Mouse (Mus musculus): Measurements from ENCODE around the gene Il13. TPM values are rescaled to one million over a fixed set of nuclear protein-coding genes. Genes with fewer than 3 reads are reported as not detected.

Il13 gene
- polyA plus RNA-seq, 1 experiment from 2014 or later, result not detected

DNA sequence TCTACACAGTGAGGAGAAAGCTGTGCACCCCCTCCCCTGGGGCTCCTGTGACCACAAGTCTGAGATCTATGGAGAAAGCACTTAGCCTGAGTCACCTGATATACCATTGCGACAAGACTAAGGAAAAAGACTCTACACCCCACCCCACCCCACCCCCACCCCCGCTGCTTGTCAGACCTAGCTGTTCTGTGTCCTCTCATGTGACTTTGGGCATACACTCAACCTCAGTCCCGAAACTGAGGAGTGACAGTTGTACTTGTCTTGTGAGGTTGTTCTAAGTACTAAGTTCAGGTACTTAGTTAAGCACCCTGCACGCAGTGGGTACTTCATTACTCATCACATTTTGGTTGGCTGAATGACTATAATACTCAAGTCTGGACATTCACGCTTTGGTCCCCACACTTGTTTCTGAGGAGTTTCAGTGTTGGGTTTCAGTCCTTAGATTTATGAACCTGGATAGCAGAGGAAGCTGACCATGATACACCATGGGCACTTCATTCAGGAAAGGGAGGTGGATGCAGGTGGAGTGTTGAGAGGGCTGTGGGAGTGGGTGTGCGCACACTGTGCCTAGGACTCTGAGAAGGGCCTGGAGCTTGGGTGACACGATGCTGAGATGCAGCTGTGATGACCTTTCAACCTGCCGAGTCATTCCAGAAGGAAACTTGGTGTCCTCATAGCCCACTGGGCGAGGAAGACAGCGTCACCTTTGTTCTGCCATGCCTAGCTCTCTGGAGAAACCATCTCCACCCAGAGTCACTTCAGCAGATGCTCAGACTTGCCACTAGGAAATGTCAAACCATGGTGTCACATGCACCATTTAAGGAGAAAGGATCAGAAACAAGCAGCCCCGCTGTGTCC lies 12.7 kb downstream of the Il13 start:
- ATAC-seq, result no peak
- Histone ChIP-seq H3K4me3 (ENCODE audit: low read length) (no peak overlapping the region), H3K9me3 (ENCODE audit: control insufficient read depth, low read length) (no peaks in the 10 kb centered on the region), H3K27ac (ENCODE audit: low read length) (no peak overlapping the region), H3K4me1 (ENCODE audit: control insufficient read depth, insufficient read depth, low read length) (no peaks in the 10 kb centered on the region), H3K27me3 (replicated peaks; ENCODE audit: control insufficient read depth, insufficient read depth, low read length) (no peaks in the 10 kb centered on the region), H3K9ac (ENCODE audit: low read depth, low read length) (no peak overlapping the region), H3K4me2 (ENCODE audit: low read depth, low read length) (no peak overlapping the region), H3K36me3 (ENCODE audit: control insufficient read depth, insufficient read depth, low read length) (no peaks in the 10 kb centered on the region)
- WGBS, result 83% methylated on average over 11 of the region's 11 CpGs

DNA sequence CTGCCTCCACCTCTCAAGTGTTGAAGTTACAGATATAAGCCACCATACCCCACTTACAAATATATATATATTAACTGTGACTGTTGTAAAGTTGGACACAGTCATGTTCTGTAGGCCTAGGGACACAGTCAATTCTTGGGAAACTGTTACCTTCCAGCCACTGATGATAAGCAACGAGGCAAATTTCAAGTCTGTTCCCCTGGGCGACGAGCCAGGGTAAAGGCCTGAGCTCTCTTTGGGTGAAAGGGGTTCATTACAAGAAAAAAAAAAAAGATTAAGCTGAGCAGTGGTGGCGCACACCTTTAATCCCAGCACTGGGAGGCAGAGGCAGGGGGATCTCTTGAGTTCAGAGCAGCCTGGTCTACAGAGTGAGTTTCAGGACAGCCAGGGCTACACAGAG lies 14.4 kb downstream of the Il13 start:
- H3K9me3 ChIP-seq (ENCODE audit: control insufficient read depth, low read length), result no peaks in the 10 kb centered on the region
- no peak for ATAC-seq
- H3K36me3 ChIP-seq (ENCODE audit: control insufficient read depth, insufficient read depth, low read length), result no peaks in the 10 kb centered on the region
- no peak overlapping the region for H3K4me2 ChIP-seq (ENCODE audit: low read depth, low read length)
- H3K4me1 ChIP-seq (ENCODE audit: control insufficient read depth, insufficient read depth, low read length), result no peaks in the 10 kb centered on the region
- H3K27me3 ChIP-seq (replicated peaks; ENCODE audit: control insufficient read depth, insufficient read depth, low read length), result no peaks in the 10 kb centered on the region
- H3K4me3 ChIP-seq (ENCODE audit: low read length), result no peak overlapping the region
- WGBS, result 92% methylated on average over 4 of the region's 4 CpGs
- H3K9ac ChIP-seq (ENCODE audit: low read depth, low read length), result no peak overlapping the region
- no peak overlapping the region for H3K27ac ChIP-seq (ENCODE audit: low read length)

- no peak overlapping the region for H3K4me2 ChIP-seq (ENCODE audit: low read depth, low read length)
- no peak overlapping the region for H3K27ac ChIP-seq (ENCODE audit: low read length)
- H3K9ac ChIP-seq (ENCODE audit: low read depth, low read length), result no peak overlapping the region
- no peaks in the 10 kb centered on the region for H3K36me3 ChIP-seq (ENCODE audit: control insufficient read depth, insufficient read depth, low read length)
- WGBS, result 73% methylated on average over 6 of the region's 6 CpGs
- no peaks in the 10 kb centered on the region for H3K9me3 ChIP-seq (ENCODE audit: control insufficient read depth, low read length)
- no peaks in the 10 kb centered on the region for H3K27me3 ChIP-seq (replicated peaks; ENCODE audit: control insufficient read depth, insufficient read depth, low read length)
- no peaks in the 10 kb centered on the region for H3K4me1 ChIP-seq (ENCODE audit: control insufficient read depth, insufficient read depth, low read length)
- no peak overlapping the region for H3K4me3 ChIP-seq (ENCODE audit: low read length)
- no peak for ATAC-seq
Measured at GRCm38 (mm10) chr11:53619428-53619827, 15.1 kb downstream of the Il13 start.

- Histone ChIP-seq H3K4me1 (ENCODE audit: control insufficient read depth, insufficient read depth, low read length) (no peaks in the 10 kb centered on the region), H3K9me3 (ENCODE audit: control insufficient read depth, low read length) (no peaks in the 10 kb centered on the region), H3K4me2 (ENCODE audit: low read depth, low read length) (no peak within 1 kb of the TSS), H3K4me3 (ENCODE audit: low read length) (no peak within 1 kb of the TSS), H3K27me3 (replicated peaks; ENCODE audit: control insufficient read depth, insufficient read depth, low read length) (no peaks in the 10 kb centered on the region), H3K9ac (ENCODE audit: low read depth, low read length) (no peak within 1 kb of the TSS), H3K36me3 (ENCODE audit: control insufficient read depth, insufficient read depth, low read length) (no peaks in the 10 kb centered on the region), H3K27ac (ENCODE audit: low read length) (no peak within 1 kb of the TSS)
- ATAC-seq, result no peak
- WGBS, result 69% methylated on average over 7 of the region's 7 CpGs
Measured at GRCm38 (mm10) chr11:53618619-53619198, 15.8 kb downstream of the Il13 start, which contains the start of gene Il4. Il4 (minus strand) TSS chr11:53618669.

DNA sequence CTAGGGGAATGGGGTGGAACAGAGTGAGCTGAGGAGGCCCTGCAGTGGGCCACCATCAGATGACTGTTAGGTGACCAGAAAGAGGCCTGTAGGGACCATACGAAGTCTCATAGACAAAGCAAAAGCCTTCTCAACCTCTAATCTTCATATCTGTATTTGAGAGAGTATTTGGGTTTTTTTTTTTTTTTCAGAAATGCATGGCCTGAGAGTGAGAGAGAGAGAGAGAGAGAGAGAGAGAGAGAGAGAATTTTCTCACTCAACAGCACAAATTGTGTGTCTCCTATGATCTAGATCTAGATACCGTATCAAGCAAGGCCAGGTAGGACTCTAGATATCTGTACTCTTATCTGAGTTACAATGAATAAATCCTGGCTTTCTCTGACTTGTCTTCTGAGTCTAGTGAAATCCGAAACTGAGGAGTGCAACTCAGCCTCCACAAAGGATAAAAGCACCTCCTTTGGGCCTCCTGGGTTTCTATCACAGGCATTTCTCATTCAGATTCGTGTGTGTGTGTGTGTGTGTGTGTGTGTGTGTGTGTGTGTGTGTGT lies 16.9 kb downstream of the Il13 start:
- Histone ChIP-seq H3K36me3 (ENCODE audit: control insufficient read depth, insufficient read depth, low read length) (no peaks in the 10 kb centered on the region), H3K27me3 (replicated peaks; ENCODE audit: control insufficient read depth, insufficient read depth, low read length) (no peaks in the 10 kb centered on the region), H3K9me3 (ENCODE audit: control insufficient read depth, low read length) (no peaks in the 10 kb centered on the region), H3K4me2 (ENCODE audit: low read depth, low read length) (no peak overlapping the region), H3K4me1 (ENCODE audit: control insufficient read depth, insufficient read depth, low read length) (no peaks in the 10 kb centered on the region), H3K27ac (ENCODE audit: low read length) (no peak overlapping the region), H3K9ac (ENCODE audit: low read depth, low read length) (no peak overlapping the region), H3K4me3 (ENCODE audit: low read length) (no peak overlapping the region)
- WGBS, result 69% methylated on average over 4 of the region's 4 CpGs
- no peak for ATAC-seq

DNA sequence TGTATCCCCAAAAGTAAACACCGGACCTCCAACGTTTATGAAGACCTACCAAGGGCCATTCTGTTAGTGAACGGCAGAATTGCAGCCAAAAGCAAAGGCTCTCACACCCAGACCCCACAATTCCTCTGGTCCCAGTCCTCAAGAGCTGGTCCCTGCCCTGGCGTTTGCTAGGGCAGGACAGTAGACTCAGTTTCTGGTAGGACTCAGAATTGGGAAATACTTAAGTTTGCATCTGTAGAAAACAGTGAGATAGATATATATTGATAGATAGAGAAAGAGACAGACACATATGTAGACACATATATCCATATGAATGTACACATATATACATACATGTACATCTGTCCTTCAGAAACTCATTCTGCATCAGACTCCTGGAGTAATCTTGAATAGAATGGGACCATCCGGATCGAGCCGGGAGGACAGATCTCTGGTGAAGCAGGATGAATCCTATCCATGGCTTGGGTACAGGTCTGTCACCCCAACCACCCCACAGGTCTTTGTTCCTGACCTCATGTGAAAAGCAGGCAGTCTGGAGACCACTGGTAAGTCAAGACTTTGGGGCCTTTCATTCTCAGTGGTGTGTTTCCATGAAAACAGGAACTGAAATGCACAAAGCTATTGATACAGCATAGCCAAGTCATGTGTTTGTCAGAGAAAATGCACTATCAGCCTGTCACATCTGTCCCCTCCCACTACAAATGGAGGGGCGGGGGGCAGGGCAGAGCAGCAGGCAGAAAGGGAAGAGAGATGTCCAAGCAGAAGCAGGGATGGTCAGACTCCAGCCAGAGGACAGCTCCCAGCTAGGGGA lies 17.5 kb downstream of the Il13 start:
- Histone ChIP-seq H3K4me1 (ENCODE audit: control insufficient read depth, insufficient read depth, low read length) (no peaks in the 10 kb centered on the region), H3K36me3 (ENCODE audit: control insufficient read depth, insufficient read depth, low read length) (no peaks in the 10 kb centered on the region), H3K27ac (ENCODE audit: low read length) (no peak overlapping the region), H3K4me3 (ENCODE audit: low read length) (no peak overlapping the region), H3K9ac (ENCODE audit: low read depth, low read length) (no peak overlapping the region), H3K4me2 (ENCODE audit: low read depth, low read length) (no peak overlapping the region), H3K27me3 (replicated peaks; ENCODE audit: control insufficient read depth, insufficient read depth, low read length) (no peaks in the 10 kb centered on the region), H3K9me3 (ENCODE audit: control insufficient read depth, low read length) (no peaks in the 10 kb centered on the region)
- 61% methylated on average over 8 of the region's 8 CpGs for WGBS
- no peak for ATAC-seq

DNA sequence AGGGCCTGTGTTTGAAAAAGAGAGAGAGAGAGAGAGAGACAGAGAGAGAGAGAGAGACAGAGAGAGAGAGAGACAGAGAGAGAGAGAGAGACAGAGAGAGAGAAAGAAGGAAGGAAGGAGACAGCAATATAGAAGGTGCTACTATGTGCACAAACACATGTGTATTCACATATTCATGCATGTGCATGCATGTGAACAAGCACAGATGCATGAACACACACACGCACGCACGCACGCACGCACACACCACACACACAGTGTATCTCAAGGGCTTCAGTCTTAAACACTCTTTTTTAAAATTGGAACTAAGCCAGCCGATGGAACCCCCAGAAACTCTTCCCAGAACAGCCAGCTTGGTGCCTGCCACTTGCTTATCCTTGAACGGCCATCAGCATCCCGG lies 18.9 kb downstream of the Il13 start:
- no peak overlapping the region for H3K4me2 ChIP-seq (ENCODE audit: low read depth, low read length)
- H3K27ac ChIP-seq (ENCODE audit: low read length), result no peak overlapping the region
- 89% methylated on average over 8 of the region's 8 CpGs for WGBS

DNA sequence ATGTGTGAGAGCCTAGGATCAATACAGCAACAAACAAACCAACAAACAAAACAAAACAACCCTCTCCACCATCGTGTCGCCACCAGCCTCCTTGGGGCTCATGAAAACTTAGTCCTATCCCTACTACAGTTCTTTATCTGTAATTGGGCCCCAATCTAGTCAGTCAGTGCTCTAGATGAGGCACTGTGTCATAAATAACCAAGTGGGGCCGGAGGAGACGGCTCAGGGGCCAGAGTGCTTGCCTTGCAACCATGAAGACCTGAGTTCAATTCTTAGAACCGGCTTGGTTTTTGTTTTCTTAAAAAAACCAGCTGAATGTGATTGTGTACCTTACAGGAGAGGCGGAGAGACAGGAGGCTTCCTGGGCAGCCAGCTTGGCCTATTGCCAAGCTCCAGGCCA lies 19.3 kb downstream of the Il13 start:
- no peak overlapping the region for H3K9ac ChIP-seq (ENCODE audit: low read depth, low read length)
- no peaks in the 10 kb centered on the region for H3K9me3 ChIP-seq (ENCODE audit: control insufficient read depth, low read length)
- H3K4me3 ChIP-seq (ENCODE audit: low read length), result no peak overlapping the region
- H3K4me2 ChIP-seq (ENCODE audit: low read depth, low read length), result no peak overlapping the region
- ATAC-seq, result no peak
- no peak overlapping the region for H3K27ac ChIP-seq (ENCODE audit: low read length)
- WGBS, result 53% methylated on average over 6 of the region's 6 CpGs
- H3K27me3 ChIP-seq (replicated peaks; ENCODE audit: control insufficient read depth, insufficient read depth, low read length), result no peaks in the 10 kb centered on the region
- no peaks in the 10 kb centered on the region for H3K4me1 ChIP-seq (ENCODE audit: control insufficient read depth, insufficient read depth, low read length)
- no peaks in the 10 kb centered on the region for H3K36me3 ChIP-seq (ENCODE audit: control insufficient read depth, insufficient read depth, low read length)

More for the DNA sequence above, 18.9 kb downstream of the Il13 start:
- Histone ChIP-seq H3K27me3 (replicated peaks; ENCODE audit: control insufficient read depth, insufficient read depth, low read length) (no peaks in the 10 kb centered on the region), H3K9me3 (ENCODE audit: control insufficient read depth, low read length) (no peaks in the 10 kb centered on the region), H3K9ac (ENCODE audit: low read depth, low read length) (no peak overlapping the region), H3K36me3 (ENCODE audit: control insufficient read depth, insufficient read depth, low read length) (no peaks in the 10 kb centered on the region), H3K4me3 (ENCODE audit: low read length) (no peak overlapping the region), H3K4me1 (ENCODE audit: control insufficient read depth, insufficient read depth, low read length) (no peaks in the 10 kb centered on the region)
- no peak for ATAC-seq

DNA sequence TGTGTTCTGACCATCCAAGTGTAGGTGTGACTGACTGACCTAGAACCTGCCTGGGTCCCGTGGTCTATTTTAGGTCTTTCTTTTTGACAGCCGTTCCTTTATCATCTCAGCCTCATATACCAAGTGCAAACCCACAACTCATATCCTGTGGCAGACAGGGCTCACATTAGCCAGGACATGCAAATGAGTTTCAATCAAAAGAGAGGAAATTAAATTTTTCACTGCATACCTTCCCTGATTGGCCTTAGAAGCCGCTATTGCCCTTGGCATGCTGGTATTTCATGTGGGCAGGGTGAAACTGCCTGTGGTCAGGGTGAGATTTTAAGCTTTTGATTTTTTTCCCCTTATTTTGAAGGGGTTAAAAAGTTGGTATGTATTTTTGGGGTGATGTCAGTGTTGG lies 24.8 kb downstream of the Il13 start:
- Histone ChIP-seq H3K4me2 (ENCODE audit: low read depth, low read length) (no peak overlapping the region), H3K4me1 (ENCODE audit: control insufficient read depth, insufficient read depth, low read length) (0 out of 2 replicates have a peak, but pooled peaks cover 2% of the 10 kb centered on the region), H3K36me3 (ENCODE audit: control insufficient read depth, insufficient read depth, low read length) (no peaks in the 10 kb centered on the region), H3K9me3 (ENCODE audit: control insufficient read depth, low read length) (no peaks in the 10 kb centered on the region), H3K4me3 (ENCODE audit: low read length) (no peak overlapping the region), H3K9ac (ENCODE audit: low read depth, low read length) (no peak overlapping the region), H3K27ac (ENCODE audit: low read length) (no peak overlapping the region), H3K27me3 (replicated peaks; ENCODE audit: control insufficient read depth, insufficient read depth, low read length) (no peaks in the 10 kb centered on the region)
- 82% methylated on average over 3 of the region's 3 CpGs for WGBS
- no peak for ATAC-seq

Measured in intestine, embryonic 16.5 days (tissue).